Mouse (Mus musculus) heart, embryonic 14.5 days (tissue): Measurements from ENCODE around the gene Nol6. TPM values are rescaled to one million over a fixed set of nuclear protein-coding genes. Genes with fewer than 3 reads are reported as not detected.
A peak's percentile ranks its signal among the peaks of the same experiment; 100 is the strongest.

ENCODE experiments used
- ATAC-seq: fragments of 200-750 bp; cut with Nextera tagmentation; 2 replicates; pipeline ENCODE4 v1.8.0; 2017; ENCODE audit warnings: low read depth, moderate TSS enrichment; ENCODE audit not compliant: insufficient number of reproducible peaks, insufficient read depth, low FRiP score
- H3K27ac ChIP-seq, 2 experiments: fragments of 200-500 bp in 1 of 2; fragments of 300-500 bp in 1 of 2; sonication (generic) in 1 of 2; replicated peaks in 1 of 2; 2 replicates each; pipeline ENCODE4 v1.5.1; 2012 to 2014; ENCODE audit warnings: low read depth in 2 of 2, low read length in 2 of 2, control low read depth in 1 of 2, mild to moderate bottlenecking in 1 of 2, mixed read lengths in 1 of 2; ENCODE audit not compliant: control insufficient read depth in 1 of 2, insufficient read depth in 1 of 2
- H3K27me3 ChIP-seq: fragments of 300-500 bp; sonication (generic); 2 replicates; pipeline ENCODE4 v1.6.1; 2014; ENCODE audit warnings: mild to moderate bottlenecking, low read length, control low read depth; ENCODE audit not compliant: control insufficient read depth, insufficient read depth
- H3K36me3 ChIP-seq: fragments of 300-500 bp; sonication (generic); 2 replicates; pipeline ENCODE4 v1.6.1; 2014; ENCODE audit warnings: mild to moderate bottlenecking, control low read depth, low read length, mixed read lengths; ENCODE audit not compliant: control insufficient read depth, insufficient read depth
- H3K4me1 ChIP-seq, 2 experiments: fragments of 200-500 bp in 1 of 2; fragments of 300-500 bp in 1 of 2; sonication (generic) in 1 of 2; 2 replicates each; pipeline ENCODE4 v1.6.1; 2012 to 2014; ENCODE audit warnings: low read length in 2 of 2, control low read depth in 1 of 2, mixed read lengths in 1 of 2; ENCODE audit not compliant: control insufficient read depth in 2 of 2, insufficient read depth in 2 of 2
- H3K4me2 ChIP-seq: fragments of 300-500 bp; sonication (generic); 2 replicates; pipeline ENCODE4 v1.6.1; 2014; ENCODE audit warnings: mild to moderate bottlenecking, low read length
- H3K4me3 ChIP-seq, 2 experiments: fragments of 200-500 bp in 1 of 2; fragments of 300-500 bp in 1 of 2; sonication (generic) in 1 of 2; 2 replicates each; pipeline ENCODE4 v1.5.1; 2012 to 2014; ENCODE audit warnings: low read length in 2 of 2, mild to moderate bottlenecking in 2 of 2, control low read depth in 1 of 2, low read depth in 1 of 2, moderate library complexity in 1 of 2; ENCODE audit not compliant: control insufficient read depth in 1 of 2, insufficient read depth in 1 of 2
- H3K9ac ChIP-seq: fragments of 300-500 bp; sonication (generic); 2 replicates; pipeline ENCODE4 v1.6.1; 2014; ENCODE audit warnings: mild to moderate bottlenecking, low read length
- H3K9me3 ChIP-seq: fragments of 300-500 bp; sonication (generic); 2 replicates; pipeline ENCODE4 v1.6.1; 2016; ENCODE audit warnings: low read length, control low read depth; ENCODE audit not compliant: control insufficient read depth
- WGBS: fragments of 180-500 bp; shearing (Covaris S2); extraction: QIAGEN DNeasy Blood & Tissue Kit; methylation state at CpG from one replicate; pipeline ENCODE4 v1.1.7; 2014; 5-methylcytosine and 5-hydroxymethylcytosine counted together
- polyA plus RNA-seq: library from polyadenylated mRNA; unstranded; fragments of >200 nt; fragmentation: Nextera tagmentation; extraction: Ambion mirVana; gene quantifications from 2 replicates; pipeline ENCODE4 v1.2.1, GENCODE M21; 2014

The Nol6 gene
- polyA plus RNA-seq, 1 experiment from 2014 or later = 14.6 TPM

- Histone ChIP-seq H3K27ac (peak within 1 kb of the TSS; percentile 99), H3K9me3 (0 out of 2 replicates have a peak, but pooled peaks cover 4% of the 10 kb centered on the region), H3K4me3 (peak within 1 kb of the TSS; percentile 95 to 98), H3K27me3 (no peaks in the 10 kb centered on the region), H3K9ac (peak within 1 kb of the TSS; percentile 95), H3K36me3 (peaks cover 20% of the 10 kb centered on the region), H3K4me1 (peaks cover 0 to 14% of the 10 kb centered on the region in 2 experiments; a peak in 2 of 4 replicates), H3K4me2 (peak within 1 kb of the TSS; percentile 78)
- ATAC-seq = peak; percentile 79
- WGBS = under 1% methylated on average over 56 of the region's 65 CpGs
Observed at GRCm38 (mm10) chr4:41135711-41136453, 11.6 kb upstream of the Nol6 start, which contains the start of gene Ube2r2. Ube2r2 (plus strand) TSS chr4:41135743.

GRCm38 (mm10) chr4:41134935-41135710 is 10.9 kb upstream of the Nol6 start:
- 0% methylated on average over 41 of the region's 70 CpGs for WGBS
- Histone ChIP-seq H3K4me3 (peak overlapping the region; percentile 95 to 98), H3K9me3 (0 out of 2 replicates have a peak, but pooled peaks cover 4% of the 10 kb centered on the region), H3K27ac (peak overlapping the region; percentile 99), H3K4me2 (peak overlapping the region; percentile 78), H3K9ac (peak overlapping the region; percentile 95), H3K27me3 (no peaks in the 10 kb centered on the region), H3K36me3 (peaks cover 13% of the 10 kb centered on the region; the same call in 1 of the 2 replicates), H3K4me1 (peaks cover 0 to 9% of the 10 kb centered on the region in 2 experiments; a peak in 2 of 4 replicates)
- peak; percentile 91 for ATAC-seq

GRCm38 (mm10) chr4:41133529-41134291 is 9.5 kb upstream of the Nol6 start:
- peaks cover 0 to 9% of the 10 kb centered on the region in 2 experiments; a peak in 2 of 4 replicates for H3K4me1 ChIP-seq
- H3K27ac ChIP-seq = no peak overlapping the region
- ATAC-seq = no peak
- no peaks in the 10 kb centered on the region for H3K9me3 ChIP-seq
- no peak overlapping the region for H3K4me3 ChIP-seq
- H3K36me3 ChIP-seq = peaks cover 10% of the 10 kb centered on the region; the same call in 1 of the 2 replicates
- WGBS = 82% methylated on average over 6 of the region's 6 CpGs
- no peaks in the 10 kb centered on the region for H3K27me3 ChIP-seq
- H3K4me2 ChIP-seq = no peak overlapping the region
- H3K9ac ChIP-seq = no peak overlapping the region

- no peak overlapping the region for H3K4me3 ChIP-seq
- peaks cover 0 to 9% of the 10 kb centered on the region in 2 experiments; a peak in 2 of 4 replicates for H3K4me1 ChIP-seq
- no peak overlapping the region for H3K27ac ChIP-seq
- H3K9ac ChIP-seq = no peak overlapping the region
- no peaks in the 10 kb centered on the region for H3K9me3 ChIP-seq
- 76% methylated on average over 6 of the region's 6 CpGs for WGBS
- no peaks in the 10 kb centered on the region for H3K36me3 ChIP-seq
- no peak overlapping the region for H3K4me2 ChIP-seq
- no peak for ATAC-seq
- no peaks in the 10 kb centered on the region for H3K27me3 ChIP-seq
Observed at GRCm38 (mm10) chr4:41132471-41132870, 8.2 kb upstream of the Nol6 start.

- Histone ChIP-seq H3K4me3 (no peak overlapping the region), H3K9ac (no peak overlapping the region), H3K4me2 (no peak overlapping the region), H3K9me3 (no peaks in the 10 kb centered on the region), H3K36me3 (no peaks in the 10 kb centered on the region), H3K4me1 (peaks cover 0 to 6% of the 10 kb centered on the region in 2 experiments; a peak in 1 of 4 replicates), H3K27me3 (no peaks in the 10 kb centered on the region; the same call in 1 of the 2 replicates), H3K27ac (no peak overlapping the region)
- WGBS = 69% methylated on average over 3 of the region's 3 CpGs
- no peak for ATAC-seq
Observed at GRCm38 (mm10) chr4:41129836-41130235, 5.6 kb upstream of the Nol6 start.

GRCm38 (mm10) chr4:41129406-41129805 is 5.2 kb upstream of the Nol6 start:
- H3K4me1 ChIP-seq = peaks cover 0 to 3% of the 10 kb centered on the region in 2 experiments; a peak in 1 of 4 replicates
- 1% methylated on average over 2 of the region's 2 CpGs for WGBS
- no peaks in the 10 kb centered on the region; the same call in 1 of the 2 replicates for H3K27me3 ChIP-seq
- H3K9ac ChIP-seq = no peak overlapping the region
- H3K36me3 ChIP-seq = no peaks in the 10 kb centered on the region
- peak; percentile 45; the same call in 1 of the 2 replicates for ATAC-seq
- no peaks in the 10 kb centered on the region for H3K9me3 ChIP-seq
- no peak overlapping the region for H3K4me2 ChIP-seq
- H3K27ac ChIP-seq = no peak overlapping the region
- no peak overlapping the region for H3K4me3 ChIP-seq
